Mouse (Mus musculus): Measurements from ENCODE around the gene Smad6. TPM values are rescaled to one million over a fixed set of nuclear protein-coding genes. Genes with fewer than 3 reads are reported as not detected.

Gene Smad6
- polyA plus RNA-seq, 1 experiment from 2014 or later = 10.6 TPM

DNA sequence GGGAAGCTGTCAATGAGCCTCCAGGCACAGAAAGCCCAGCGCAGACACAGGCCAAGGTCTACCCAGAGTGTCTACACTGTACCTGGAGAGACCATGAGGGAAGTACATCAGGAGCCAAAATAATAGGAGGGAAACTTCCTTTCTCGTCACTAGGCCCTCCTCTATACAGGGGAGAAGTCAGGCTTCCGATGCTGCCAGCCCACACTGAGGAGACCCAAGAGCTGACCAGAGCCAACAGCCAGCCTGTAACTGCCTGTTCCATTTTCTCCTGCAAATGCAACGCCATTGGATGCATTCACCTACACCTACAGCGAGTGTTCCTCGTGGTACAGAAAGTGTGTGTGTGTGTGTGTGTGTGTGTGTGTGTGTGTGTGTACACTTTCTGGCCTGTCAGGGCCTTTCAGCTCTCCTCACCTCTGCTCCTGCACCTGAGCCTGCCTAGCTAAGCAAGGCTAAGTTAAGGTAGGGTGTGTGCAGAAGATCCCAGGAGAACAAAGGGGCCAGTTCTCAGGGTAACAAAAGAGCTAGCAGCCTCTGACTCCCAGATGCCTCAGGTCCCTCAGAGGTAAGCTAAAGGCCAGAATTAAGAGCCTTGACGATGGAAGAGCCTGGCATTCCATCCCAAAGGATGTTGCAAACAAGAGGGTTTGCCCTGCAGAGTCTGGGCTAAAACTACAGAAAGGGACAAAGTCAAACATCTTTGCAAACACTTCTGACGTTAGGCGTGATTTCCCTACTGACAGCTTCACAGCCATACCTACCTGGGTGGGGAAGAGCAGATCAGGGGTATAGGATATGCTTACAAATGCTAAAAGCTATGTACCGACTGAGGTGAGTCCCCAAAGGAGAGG lies 2.6 kb downstream of the Smad6 start:
- no peaks in the 10 kb centered on the region for H3K9me3 ChIP-seq (replicated peaks; ENCODE audit: low read length)
- TF ChIP-seq CTCF (IDR thresholded peaks at IDR 0.05; ENCODE audit: low read depth) = no peak
- peak overlapping the region; percentile 98 for H3K9ac ChIP-seq (ENCODE audit: low read depth, low read length)
- H3K4me1 ChIP-seq (replicated peaks; ENCODE audit: insufficient read depth, low read length) = peaks cover 30% of the 10 kb centered on the region
- H3K27ac ChIP-seq = peak overlapping the region; percentile 97
- peak; percentile 35 for DNase-seq (ENCODE audit: low spot score)
- H3K27me3 ChIP-seq (ENCODE audit: insufficient read depth, low read length) = no peaks in the 10 kb centered on the region
- ATAC-seq (replicated peaks; ENCODE audit: low FRiP score, low read depth) = no peak
- H3K4me3 ChIP-seq (replicated peaks; ENCODE audit: low read depth, low read length) = peak overlapping the region; percentile 81
- peak overlapping the region; percentile 94 for H3K4me2 ChIP-seq (ENCODE audit: low read length)
- no peaks in the 10 kb centered on the region for H3K36me3 ChIP-seq (ENCODE audit: insufficient read depth, low read length)
- 6% methylated on average over 10 of the region's 10 CpGs for WGBS

- ATAC-seq (replicated peaks; ENCODE audit: low FRiP score, low read depth) = peak; percentile 68
- Histone ChIP-seq H3K4me3 (replicated peaks; ENCODE audit: low read depth, low read length) (peak overlapping the region; percentile 81), H3K9me3 (replicated peaks; ENCODE audit: low read length) (no peaks in the 10 kb centered on the region), H3K36me3 (ENCODE audit: insufficient read depth, low read length) (no peaks in the 10 kb centered on the region), H3K27me3 (ENCODE audit: insufficient read depth, low read length) (no peaks in the 10 kb centered on the region), H3K9ac (ENCODE audit: low read depth, low read length) (peak overlapping the region; percentile 98; the same call in 1 of the 2 replicates), H3K4me2 (ENCODE audit: low read length) (peak overlapping the region; percentile 94), H3K4me1 (replicated peaks; ENCODE audit: insufficient read depth, low read length) (peaks cover 25% of the 10 kb centered on the region), H3K27ac (peak overlapping the region; percentile 97)
- 3% methylated on average over 23 of the region's 23 CpGs for WGBS
- DNase-seq (ENCODE audit: low spot score) = peak; percentile 93
- TF ChIP-seq CTCF (IDR thresholded peaks at IDR 0.05; ENCODE audit: low read depth) = peak; percentile 25; the same call in 1 of the 2 replicates
Observed at GRCm38 (mm10) chr9:64017861-64018793, 3.7 kb downstream of the Smad6 start.

DNA sequence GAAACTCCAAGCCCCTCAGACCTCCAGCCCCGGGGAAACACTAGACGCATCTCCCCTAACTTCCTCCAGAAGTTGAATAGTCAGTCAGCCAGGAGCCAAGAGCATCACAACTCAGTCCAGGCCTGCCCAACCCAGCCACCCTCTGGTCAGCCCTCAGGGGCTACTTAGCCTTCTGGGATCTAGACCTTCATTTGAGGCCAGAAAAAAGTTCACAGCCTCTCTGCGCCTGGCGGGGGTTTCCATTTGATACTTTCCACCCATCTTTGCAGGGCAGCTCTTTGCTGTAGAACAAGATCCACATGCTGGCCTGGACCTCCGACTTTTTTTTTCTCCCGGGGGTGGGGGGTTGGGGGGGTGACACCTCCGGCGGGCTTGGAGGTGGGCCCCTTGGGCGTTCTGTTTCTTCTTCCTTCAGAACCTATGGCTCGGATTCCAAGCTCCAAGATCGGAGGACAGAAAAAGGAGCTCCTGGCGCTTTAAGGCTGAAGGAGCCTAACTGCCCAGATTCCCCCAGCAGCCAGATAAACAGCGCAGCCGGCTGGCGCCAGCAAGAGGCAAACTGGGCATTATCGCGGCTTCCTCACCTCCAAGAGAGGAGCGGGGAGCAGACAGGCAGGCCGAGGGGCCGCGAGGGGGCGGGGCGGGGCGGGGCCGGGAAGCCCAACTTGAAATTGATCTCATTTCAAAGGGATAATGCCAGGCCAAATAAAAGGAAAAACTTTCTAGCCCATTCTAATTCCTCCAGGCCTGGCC lies 5.0 kb downstream of the Smad6 start:
- Histone ChIP-seq H3K4me1 (replicated peaks; ENCODE audit: insufficient read depth, low read length) (peaks cover 23% of the 10 kb centered on the region), H3K9me3 (replicated peaks; ENCODE audit: low read length) (no peaks in the 10 kb centered on the region), H3K36me3 (ENCODE audit: insufficient read depth, low read length) (0 out of 2 replicates have a peak, but pooled peaks cover 7% of the 10 kb centered on the region), H3K27me3 (ENCODE audit: insufficient read depth, low read length) (no peaks in the 10 kb centered on the region), H3K27ac (peak overlapping the region; percentile 97), H3K9ac (ENCODE audit: low read depth, low read length) (peak overlapping the region; percentile 47), H3K4me2 (ENCODE audit: low read length) (peak overlapping the region; percentile 94), H3K4me3 (replicated peaks; ENCODE audit: low read depth, low read length) (peak overlapping the region; percentile 81)
- DNase-seq (ENCODE audit: low spot score) (peak; percentile 85), ATAC-seq (replicated peaks; ENCODE audit: low FRiP score, low read depth) (no peak)
- 2% methylated on average over 25 of the region's 25 CpGs for WGBS
- peak; percentile 18; the same call in 1 of the 2 replicates for TF ChIP-seq CTCF (IDR thresholded peaks at IDR 0.05; ENCODE audit: low read depth)

GRCm38 (mm10) chr9:64016092-64016491 lies 5.8 kb downstream of the Smad6 start:
- Histone ChIP-seq H3K4me3 (replicated peaks; ENCODE audit: low read depth, low read length) (0 out of 2 replicates have a peak overlapping the region, but pooled peaks have one; percentile 81), H3K4me1 (replicated peaks; ENCODE audit: insufficient read depth, low read length) (peaks cover 23% of the 10 kb centered on the region), H3K36me3 (ENCODE audit: insufficient read depth, low read length) (peaks cover 14% of the 10 kb centered on the region), H3K9ac (ENCODE audit: low read depth, low read length) (peak overlapping the region; percentile 47; the same call in 1 of the 2 replicates), H3K27ac (peak overlapping the region; percentile 97; the same call in 1 of the 2 replicates), H3K4me2 (ENCODE audit: low read length) (peak overlapping the region; percentile 94), H3K9me3 (replicated peaks; ENCODE audit: low read length) (no peaks in the 10 kb centered on the region), H3K27me3 (ENCODE audit: insufficient read depth, low read length) (no peaks in the 10 kb centered on the region)
- TF ChIP-seq CTCF (IDR thresholded peaks at IDR 0.05; ENCODE audit: low read depth) = no peak
- DNase-seq (ENCODE audit: low spot score) = no peak
- ATAC-seq (replicated peaks; ENCODE audit: low FRiP score, low read depth) = no peak
- WGBS = 53% methylated on average over 7 of the region's 7 CpGs

GRCm38 (mm10) chr9:64014801-64015200 lies 7.1 kb downstream of the Smad6 start:
- no peak for TF ChIP-seq CTCF (IDR thresholded peaks at IDR 0.05; ENCODE audit: low read depth)
- DNase-seq (ENCODE audit: low spot score) (no peak), ATAC-seq (replicated peaks; ENCODE audit: low FRiP score, low read depth) (no peak)
- no peaks in the 10 kb centered on the region for H3K9me3 ChIP-seq (replicated peaks; ENCODE audit: low read length)
- H3K27ac ChIP-seq = no peak overlapping the region
- no peaks in the 10 kb centered on the region for H3K27me3 ChIP-seq (ENCODE audit: insufficient read depth, low read length)
- 37% methylated on average over 6 of the region's 6 CpGs for WGBS
- H3K9ac ChIP-seq (ENCODE audit: low read depth, low read length) = no peak overlapping the region
- no peak overlapping the region for H3K4me3 ChIP-seq (replicated peaks; ENCODE audit: low read depth, low read length)
- peaks cover 20% of the 10 kb centered on the region for H3K36me3 ChIP-seq (ENCODE audit: insufficient read depth, low read length)
- H3K4me1 ChIP-seq (replicated peaks; ENCODE audit: insufficient read depth, low read length) = peaks cover 23% of the 10 kb centered on the region
- no peak overlapping the region for H3K4me2 ChIP-seq (ENCODE audit: low read length)
